Mouse (Mus musculus) ES-E14 (cell line): ENCODE results near the gene Cbfa2t2.

Experiments
- CHD2 ChIP-seq: IDR thresholded peaks from 2 replicates; pipeline ENCODE4 v1.6.1; 2014; ENCODE audit warnings: mild to moderate bottlenecking, low read depth, low read length, inconsistent platforms
- ZC3H11A ChIP-seq: IDR thresholded peaks from 2 replicates; pipeline ENCODE4 v1.6.1; 2012; ENCODE audit warnings: low read depth, mild to moderate bottlenecking, inconsistent platforms, low read length, borderline replicate concordance
- ZNF384 ChIP-seq: IDR thresholded peaks from 2 replicates; pipeline ENCODE4 v1.6.1; 2012; ENCODE audit warnings: low read depth, low read length, inconsistent platforms

- TF ChIP-seq ZNF384 (no peak), ZC3H11A (no peak), CHD2 (no peak)
Observed at GRCm38 (mm10) chr2:154500758-154501157, 64.5 kb downstream of the Cbfa2t2 start.
